Mouse (Mus musculus): ENCODE results near the gene Hs3st4.

- TF ChIP-seq CTCF (IDR thresholded peaks at IDR 0.05; ENCODE audit: control insufficient read depth, insufficient read depth, low read length) (no peak), POLR2A (IDR thresholded peaks at IDR 0.05; ENCODE audit: borderline replicate concordance, control insufficient read depth, low read depth, low read length) (no peak)
Observed at GRCm38 (mm10) chr7:123981435-123981834, 1.2 kb upstream of the Hs3st4 start.
